Comparison of ENCODE assay signal across 32 mouse cellular contexts in genomic region chr11:82163285-82163684, GRCm38 (mm10). TPM values are rescaled to one million over a fixed set of nuclear protein-coding genes. Genes with fewer than 3 reads are reported as not detected.
"Had no signal": no experiment of that assay in that cellular context is flagged by ENCODE, and none has a peak within 500 bp of the region (broad histone marks: within the 10 kb centered on the region; RNA-seq: fewer than 3 reads in every experiment).

No protein-coding gene starts in this region.

- H3K9me3 ChIP-seq: embryonic facial prominence, embryonic 10.5 days; embryonic facial prominence, embryonic 12.5 days; embryonic facial prominence, embryonic 13.5 days; embryonic facial prominence, embryonic 15.5 days; forebrain, embryonic 10.5 days; forebrain, embryonic 12.5 days; forebrain, embryonic 13.5 days; forebrain, embryonic 15.5 days had no signal

- H3K36me3 ChIP-seq: embryonic facial prominence, embryonic 10.5 days; embryonic facial prominence, embryonic 12.5 days; embryonic facial prominence, embryonic 13.5 days; embryonic facial prominence, embryonic 15.5 days; forebrain, embryonic 10.5 days; forebrain, embryonic 12.5 days; forebrain, embryonic 15.5 days had no signal

- H3K9ac ChIP-seq: embryonic facial prominence, embryonic 12.5 days; embryonic facial prominence, embryonic 13.5 days; embryonic facial prominence, embryonic 15.5 days; forebrain, embryonic 12.5 days; forebrain, embryonic 13.5 days; forebrain, embryonic 15.5 days; forebrain, postnatal 0 days had no signal

- H3K4me2 ChIP-seq: embryonic facial prominence, embryonic 12.5 days; embryonic facial prominence, embryonic 13.5 days; embryonic facial prominence, embryonic 15.5 days; forebrain, embryonic 12.5 days; forebrain, embryonic 13.5 days; forebrain, embryonic 15.5 days had no signal

- H3K27me3 ChIP-seq: embryonic facial prominence, embryonic 12.5 days; forebrain, embryonic 12.5 days; forebrain, embryonic 13.5 days; forebrain, embryonic 15.5 days had no signal

- H3K27ac ChIP-seq: embryonic facial prominence, embryonic 10.5 days; embryonic facial prominence, embryonic 12.5 days; embryonic facial prominence, embryonic 13.5 days; embryonic facial prominence, embryonic 15.5 days; forebrain, embryonic 10.5 days; forebrain, embryonic 12.5 days; forebrain, embryonic 13.5 days; forebrain, embryonic 15.5 days; gastrocnemius, adult 2 months; heart, adult 2 months had no signal

- ATAC-seq: forebrain, embryonic 13.5 days; forebrain, embryonic 14.5 days; forebrain, embryonic 15.5 days; forebrain, embryonic 16.5 days; forebrain, postnatal 0 days had no signal

- H3K4me3 ChIP-seq: embryonic facial prominence, embryonic 10.5 days; embryonic facial prominence, embryonic 12.5 days; embryonic facial prominence, embryonic 13.5 days; embryonic facial prominence, embryonic 15.5 days; erythroblast, embryonic 14.5 days; forebrain, embryonic 10.5 days; forebrain, embryonic 12.5 days; forebrain, embryonic 13.5 days; forebrain, embryonic 15.5 days; gastrocnemius, adult 2 months; heart, adult 2 months had no signal

- H3K4me1 ChIP-seq: embryonic facial prominence, embryonic 10.5 days; embryonic facial prominence, embryonic 12.5 days; embryonic facial prominence, embryonic 13.5 days; embryonic facial prominence, embryonic 15.5 days; forebrain, embryonic 10.5 days; forebrain, embryonic 12.5 days; forebrain, embryonic 13.5 days; forebrain, embryonic 15.5 days had no signal

- DNase-seq: cerebellum, adult 9-10 months; cerebellum, adult 9-11 months; cerebellum, postnatal 10 days; cerebellum, postnatal 14 days; cerebellum, postnatal 25 days; cerebellum, postnatal 36 days; embryo, embryonic 11 days; forebrain, postnatal 0 days; gastrocnemius, adult 2 months; gastrocnemius, postnatal 10 days; gastrocnemius, postnatal 14 days; gastrocnemius, postnatal 25 days; gastrocnemius, postnatal 36 days; heart, adult 18-20 months; heart, adult 2 months had no signal

RNA-seq across cellular contexts. Expression of gene Ccl8, which starts 48.3 kb away (rescaled TPM):
- total RNA-seq: common myeloid progenitor, adult 5-6 weeks; forebrain, postnatal 0 days; gastrocnemius, adult 2 months; granulocyte monocyte progenitor cell, adult 5-6 weeks had no signal
- polyA plus RNA-seq: cortical plate, adult 2 months; embryonic facial prominence, embryonic 10.5 days; embryonic facial prominence, embryonic 11.5 days; embryonic facial prominence, embryonic 12.5 days; embryonic facial prominence, embryonic 13.5 days; embryonic facial prominence, embryonic 14.5 days; embryonic facial prominence, embryonic 15.5 days; erythroblast, embryonic 14.5 days; forebrain, embryonic 10.5 days; forebrain, embryonic 11.5 days; forebrain, embryonic 12.5 days; forebrain, embryonic 13.5 days; forebrain, embryonic 14.5 days; forebrain, embryonic 15.5 days; forebrain, embryonic 16.5 days; forebrain, postnatal 0 days had no signal
